ENCODE assay signal across 10 mouse cellular contexts in the genomic region with DNA sequence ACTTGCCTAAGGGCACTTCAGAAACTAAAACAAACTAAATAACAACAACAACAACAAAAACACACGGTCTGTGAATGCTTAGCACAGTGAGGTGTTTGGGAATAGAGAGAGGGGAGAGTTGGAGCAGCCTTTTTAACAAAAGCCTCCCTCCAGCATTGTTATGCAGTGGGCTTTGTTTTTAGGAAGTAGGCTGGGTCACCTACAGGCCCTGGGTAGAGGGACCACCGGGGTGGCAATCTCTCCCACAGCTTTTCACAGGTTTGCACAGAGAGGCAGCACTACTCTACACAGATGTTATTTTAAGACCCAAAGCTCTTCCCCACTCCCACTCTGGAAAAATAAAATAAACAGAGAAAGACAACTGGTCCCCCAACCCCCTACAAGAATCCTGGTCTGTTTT. TPM values are rescaled to one million over a fixed set of nuclear protein-coding genes. Genes with fewer than 3 reads are reported as not detected.
DNase-seq lines count a peak whose midpoint lies in the region; ATAC-seq and TF ChIP-seq lines count a peak whose summit lies in the region.
"Had no signal": no experiment of that assay in that cellular context is flagged by ENCODE, and none has a peak within 500 bp of the region (broad histone marks: within the 10 kb centered on the region; RNA-seq: fewer than 3 reads in every experiment).

No protein-coding gene starts in this region.

- peaks cover 71% of the 10 kb centered on the region for H3K36me3 ChIP-seq in lung, embryonic 16.5 days (ENCODE audit: control insufficient read depth, insufficient read depth, low read length)
- peaks cover 69% of the 10 kb centered on the region for H3K36me3 ChIP-seq in embryonic facial prominence, embryonic 12.5 days
- H3K36me3 ChIP-seq in limb, embryonic 12.5 days = peaks cover 89% of the 10 kb centered on the region

- H3K4me1 ChIP-seq in lung, embryonic 16.5 days (replicated peaks; ENCODE audit: control insufficient read depth, insufficient read depth, low read length) = peaks cover 69% of the 10 kb centered on the region
- peaks cover 8% of the 10 kb centered on the region for H3K4me1 ChIP-seq in lung, adult 2 months (ENCODE audit: control insufficient read depth, insufficient read depth, low read length)
- peaks cover 68% of the 10 kb centered on the region for H3K4me1 ChIP-seq in embryonic facial prominence, embryonic 12.5 days
- H3K4me1 ChIP-seq in limb, embryonic 12.5 days (replicated peaks) = peaks cover 65% of the 10 kb centered on the region

- no peak for DNase-seq in lung, adult 2 months
- DNase-seq in R1 (ENCODE audit: low read depth, low spot score) = peak; percentile 69
- no peak for DNase-seq in cerebellum, adult 8-10 months
- DNase-seq in right cerebral cortex, postnatal 36 days (ENCODE audit: low spot score in 2 of 2) = no peak
- DNase-seq: adrenal gland, postnatal 36 days; kidney, adult 2 months; lung, adult 18-20 months had no signal

- no peak for TF ChIP-seq CTCF in lung, adult 2 months (IDR thresholded peaks at IDR 0.05; ENCODE audit: insufficient read depth, low read length)

- no peak for TF ChIP-seq POLR2A in lung, adult 2 months (IDR thresholded peaks at IDR 0.05; ENCODE audit: borderline replicate concordance, extremely low read depth, low read depth, low read length)

- 12% methylated on average over 2 of the region's 2 CpGs for WGBS in lung, embryonic 16.5 days
- 27% methylated on average over 2 of the region's 2 CpGs for WGBS in lung, adult 2 months
- 4% methylated on average over 2 of the region's 2 CpGs for WGBS in embryonic facial prominence, embryonic 12.5 days
- 0% methylated on average over 2 of the region's 2 CpGs for WGBS in limb, embryonic 12.5 days

- H3K9ac ChIP-seq in lung, embryonic 16.5 days (ENCODE audit: low read length) = no peak overlapping the region
- H3K9ac ChIP-seq in embryonic facial prominence, embryonic 12.5 days = no peak overlapping the region
- no peak overlapping the region for H3K9ac ChIP-seq in limb, embryonic 12.5 days (replicated peaks)

- no peak for ATAC-seq in lung, embryonic 16.5 days (ENCODE audit: low read depth)
- ATAC-seq in embryonic facial prominence, embryonic 12.5 days (ENCODE audit: insufficient number of reproducible peaks, insufficient read depth, low FRiP score, low TSS enrichment) = 0 out of 2 replicates have a peak, but pooled peaks have one; percentile 29
- ATAC-seq in limb, embryonic 12.5 days (ENCODE audit: insufficient number of reproducible peaks, insufficient read depth, low FRiP score, low TSS enrichment, low read depth) = peak; percentile 50; the same call in 1 of the 2 replicates

- no peak overlapping the region for H3K4me3 ChIP-seq in lung, embryonic 16.5 days (ENCODE audit: low read length)
- no peak overlapping the region for H3K4me3 ChIP-seq in lung, adult 2 months (replicated peaks; ENCODE audit: extremely low read depth, low read depth, low read length)
- H3K4me3 ChIP-seq in embryonic facial prominence, embryonic 12.5 days = no peak overlapping the region
- H3K4me3 ChIP-seq in limb, embryonic 12.5 days (replicated peaks) = no peak overlapping the region

- peak overlapping the region; percentile 65 for H3K27ac ChIP-seq in lung, embryonic 16.5 days (ENCODE audit: low read length)
- peak overlapping the region; percentile 76 for H3K27ac ChIP-seq in embryonic facial prominence, embryonic 12.5 days
- H3K27ac ChIP-seq in limb, embryonic 12.5 days = peak overlapping the region; percentile 74

- H3K9me3 ChIP-seq in lung, embryonic 16.5 days (ENCODE audit: control insufficient read depth, low read length) = no peaks in the 10 kb centered on the region
- H3K9me3 ChIP-seq in embryonic facial prominence, embryonic 12.5 days = no peaks in the 10 kb centered on the region
- H3K9me3 ChIP-seq in limb, embryonic 12.5 days = no peaks in the 10 kb centered on the region

- no peak overlapping the region for H3K4me2 ChIP-seq in lung, embryonic 16.5 days (ENCODE audit: low read depth, low read length)
- peak overlapping the region; percentile 7; the same call in 1 of the 2 replicates for H3K4me2 ChIP-seq in embryonic facial prominence, embryonic 12.5 days (replicated peaks)
- H3K4me2 ChIP-seq in limb, embryonic 12.5 days = peak overlapping the region; percentile 23

- H3K27me3 ChIP-seq in lung, embryonic 16.5 days (ENCODE audit: control insufficient read depth, insufficient read depth, low read depth, low read length) = no peaks in the 10 kb centered on the region
- no peaks in the 10 kb centered on the region for H3K27me3 ChIP-seq in embryonic facial prominence, embryonic 12.5 days
- no peaks in the 10 kb centered on the region for H3K27me3 ChIP-seq in limb, embryonic 12.5 days

RNA-seq across cellular contexts. Expression of gene Fancc, which starts 31.8 kb away (rescaled TPM):
- polyA plus RNA-seq in lung, embryonic 16.5 days (2015; fragmentation: Nextera tagmentation; extraction: Ambion mirVana) = 26.7 and 27.8 TPM in 2 replicates
- 12.6 and 18.6 TPM in 2 replicates for polyA plus RNA-seq in lung, adult 2 months (2012; rRNA removed)
- 21.8 and 23.7 TPM in 2 replicates for polyA plus RNA-seq in embryonic facial prominence, embryonic 12.5 days (2016; fragmentation: Nextera tagmentation; extraction: Ambion mirVana)
- polyA plus RNA-seq in limb, embryonic 12.5 days (2016; fragmentation: Nextera tagmentation; extraction: Ambion mirVana) = 24.3 and 28.5 TPM in 2 replicates

RNA-seq across cellular contexts. Expression of gene Ptch1, which starts 44.5 kb away (rescaled TPM):
- 33.4 and 34.2 TPM in 2 replicates for polyA plus RNA-seq in lung, embryonic 16.5 days (2015; fragmentation: Nextera tagmentation; extraction: Ambion mirVana)
- polyA plus RNA-seq in lung, adult 2 months (2012; rRNA removed) = 41.4 and 47.6 TPM in 2 replicates
- 24.9 and 29.2 TPM in 2 replicates for polyA plus RNA-seq in embryonic facial prominence, embryonic 12.5 days (2016; fragmentation: Nextera tagmentation; extraction: Ambion mirVana)
- polyA plus RNA-seq in limb, embryonic 12.5 days (2016; fragmentation: Nextera tagmentation; extraction: Ambion mirVana) = 21.6 and 23.0 TPM in 2 replicates
